Mouse (Mus musculus) E14TG2a.4 (cell line): Measurements from ENCODE around the gene Myl7.

Source experiments
- CTCF ChIP-seq: conservative IDR thresholded peaks from 2 replicates; pipeline ENCODE4 v1.5.1; 2014; ENCODE audit warnings: low read length
- NANOG ChIP-seq: IDR thresholded peaks from 2 replicates; pipeline ENCODE4 v1.6.1; 2014; ENCODE audit warnings: borderline replicate concordance, low read length, mixed read lengths

DNA sequence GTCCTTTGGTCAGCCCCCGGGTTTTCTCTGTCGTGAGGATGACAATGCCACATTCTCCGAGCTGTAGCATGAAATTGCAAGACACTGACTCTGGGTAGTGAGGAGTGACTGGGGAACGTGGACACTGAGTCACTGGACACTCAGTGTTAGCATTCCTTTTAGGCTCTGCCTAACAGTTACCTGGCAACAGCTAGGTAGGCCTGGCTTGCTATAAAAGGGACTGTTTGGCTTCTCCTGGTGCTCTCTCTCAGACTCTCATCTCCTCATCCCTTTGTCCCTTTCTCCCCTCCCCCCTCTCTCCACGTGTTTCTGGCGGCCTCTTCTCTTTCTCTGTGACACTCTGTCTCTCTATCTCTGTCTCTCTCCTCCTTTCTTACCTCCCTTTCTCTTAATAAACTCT is 3.8 kb upstream of the Myl7 start:
- no peak for TF ChIP-seq CTCF
- no peak for TF ChIP-seq NANOG
